Mouse (Mus musculus) left cerebral cortex, postnatal 25 days (tissue): ENCODE data around the gene Plekhs1. TPM values are rescaled to one million over a fixed set of nuclear protein-coding genes. Genes with fewer than 3 reads are reported as not detected.
"Not testable (repeated sequence)": the region's sequence is repeated elsewhere in the genome, so short reads cannot be mapped to it uniquely, and the experiment has no call there.

Experiments
- DNase-seq, 2 experiments: peaks; one replicate each; pipeline ENCODE4 v3.0.0; 2022; ENCODE audit warnings: low spot score in 2 of 2, mixed read lengths in 1 of 2
- intact Hi-C: fragments of 180-260 bp; cut with DNase I; formaldehyde crosslinking; loops from one replicate; pipeline ENCODE4 v1.15.1; 2025
- total RNA-seq, 2 experiments: library from RNA; stranded (reverse); gene quantifications; 2 replicates each; pipeline ENCODE4 v1.2.3; 2021

Plekhs1 gene
- total RNA-seq, 2 experiments from 2014 or later, result 0.96 to 1.1 TPM

- DNase-seq, intact Hi-C loops: not testable (repeated sequence)
Observed at GRCm38 (mm10) chr19:56494157-56494556, 32.7 kb downstream of the Plekhs1 start.

DNA sequence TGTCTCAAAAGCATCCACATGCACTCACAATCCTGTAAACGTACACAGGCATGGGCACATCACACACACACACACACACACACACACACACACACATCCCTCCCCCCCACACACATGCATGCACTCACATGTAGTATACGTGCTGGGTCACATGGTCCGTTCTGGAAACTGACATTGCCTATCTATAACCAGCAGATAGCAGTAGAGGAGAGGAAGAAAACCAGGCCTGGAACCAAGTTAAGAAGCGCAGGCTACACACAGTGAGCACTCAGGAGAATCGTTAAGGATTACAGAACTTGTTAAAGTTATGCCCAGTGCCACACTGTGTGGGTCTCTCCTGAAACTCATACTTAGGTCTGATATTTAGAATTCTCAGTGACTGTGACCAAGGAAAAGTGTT lies 41.6 kb downstream of the Plekhs1 start:
- intact Hi-C loops, DNase-seq: not testable (repeated sequence)

- DNase-seq, intact Hi-C loops: not testable (repeated sequence)
Observed at GRCm38 (mm10) chr19:56503525-56503924, 42.1 kb downstream of the Plekhs1 start.

- intact Hi-C loops, DNase-seq: not testable (repeated sequence)
Observed at GRCm38 (mm10) chr19:56511207-56511606, 49.8 kb downstream of the Plekhs1 start.

- DNase-seq, intact Hi-C loops: not testable (repeated sequence)
Observed at GRCm38 (mm10) chr19:56513527-56513926, 52.1 kb downstream of the Plekhs1 start.

DNA sequence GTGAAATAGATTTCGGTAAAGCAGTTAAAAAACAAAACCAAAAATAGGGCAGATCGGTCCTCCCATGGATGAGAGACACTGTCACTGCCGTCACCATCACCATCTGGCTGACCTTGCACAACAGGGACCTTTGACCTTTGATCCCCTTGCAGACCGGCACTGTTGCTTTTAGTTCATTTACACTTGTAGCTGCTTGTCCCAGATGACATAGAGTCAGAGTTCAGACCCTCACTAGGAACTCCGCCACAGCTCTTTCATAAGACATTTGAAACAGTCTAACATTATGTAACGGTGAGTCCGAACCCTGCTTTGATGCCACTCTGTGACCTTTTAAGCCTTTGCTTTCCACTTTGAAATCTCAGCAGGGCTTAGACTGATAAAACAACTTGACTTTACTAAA lies 58.0 kb downstream of the Plekhs1 start:
- intact Hi-C loops, DNase-seq: not testable (repeated sequence)

- DNase-seq, intact Hi-C loops: not testable (repeated sequence)
Observed at GRCm38 (mm10) chr19:56530529-56530928, 69.1 kb downstream of the Plekhs1 start.

DNA sequence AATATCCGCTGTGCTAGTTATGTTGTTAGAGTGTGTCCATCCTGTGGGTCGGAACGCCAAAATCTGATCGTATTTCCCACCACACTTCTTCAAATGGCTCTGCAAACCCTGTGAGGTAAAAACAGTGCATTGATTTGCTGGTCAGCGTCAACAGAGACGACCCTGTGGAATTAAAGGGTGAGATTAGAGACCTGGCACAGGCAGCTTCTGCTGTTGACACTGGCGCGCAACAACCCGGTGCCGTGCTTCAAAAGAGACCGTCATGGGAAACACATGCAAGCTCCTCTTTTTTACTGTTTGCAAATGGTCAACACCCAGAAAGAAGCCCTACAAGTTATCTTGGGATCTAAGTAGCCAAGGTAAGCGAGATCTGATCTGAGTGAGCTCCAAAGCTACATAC lies 69.8 kb downstream of the Plekhs1 start:
- no peak for DNase-seq
- intact Hi-C loops, result no loop called here

- DNase-seq, result no peak
Observed at GRCm38 (mm10) chr19:56533291-56534071, 72.0 kb downstream of the Plekhs1 start.

DNA sequence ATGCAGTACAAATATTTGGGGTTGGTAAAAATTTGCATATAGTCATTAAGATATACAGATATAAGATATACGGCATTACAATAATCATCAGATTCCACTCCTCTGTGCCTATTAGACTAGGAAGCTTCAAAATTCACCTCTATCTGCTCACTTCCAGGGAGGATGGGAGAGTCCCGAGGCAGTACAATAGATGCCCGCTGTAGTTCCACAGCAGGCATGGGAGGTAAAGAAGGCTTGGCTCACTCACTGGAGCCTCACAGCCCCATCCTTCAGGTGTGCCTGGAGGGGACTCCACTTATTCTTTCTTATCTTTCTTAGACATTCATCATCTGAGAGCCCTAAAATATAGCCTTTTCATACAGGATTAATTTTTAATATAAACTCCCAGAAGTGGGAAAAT lies 72.9 kb downstream of the Plekhs1 start:
- no peak for DNase-seq
- intact Hi-C loops, result no loop called here

More at GRCm38 (mm10) chr19:56533291-56534071, 72.0 kb downstream of the Plekhs1 start:
- intact Hi-C loops, result no loop called here

DNA sequence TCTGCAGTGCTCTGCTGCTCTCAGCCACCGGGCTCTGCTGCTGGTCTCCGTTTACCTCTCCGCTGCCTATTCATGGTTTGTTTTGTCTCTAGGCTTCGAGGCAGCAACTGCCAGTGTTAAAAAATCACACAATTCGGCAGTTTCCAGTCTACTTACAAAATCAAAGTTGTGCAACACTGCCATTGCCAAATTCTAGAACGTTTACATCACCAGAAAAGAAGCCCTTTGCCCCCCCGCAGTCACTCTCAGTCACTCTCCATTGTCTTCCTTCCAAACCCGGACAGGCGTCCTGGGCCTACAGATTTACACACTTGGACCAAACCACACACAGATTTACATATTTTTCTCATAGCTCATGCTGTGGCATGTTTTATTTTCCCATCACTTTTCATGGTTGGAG lies 73.6 kb downstream of the Plekhs1 start:
- intact Hi-C loops, result no loop called here
- DNase-seq, result no peak

DNA sequence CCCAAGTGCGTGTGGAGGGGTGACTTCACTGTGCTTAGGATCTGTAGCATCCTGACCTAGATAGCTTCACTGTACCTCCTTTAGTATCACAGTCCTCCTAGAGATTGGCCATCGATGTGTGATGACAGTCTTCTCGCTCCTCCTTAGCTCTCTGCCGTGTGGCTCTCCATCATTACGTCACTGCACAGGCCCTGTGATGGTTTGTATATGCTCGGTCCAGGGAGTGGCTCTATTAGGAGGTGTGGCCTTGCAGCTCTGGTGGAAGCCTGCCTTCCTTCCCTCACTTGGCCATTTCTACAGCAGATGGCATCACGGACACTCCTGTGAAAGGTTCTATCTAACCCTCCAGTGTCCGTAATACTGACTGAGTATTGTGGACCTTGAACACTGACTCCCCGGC lies 74.3 kb downstream of the Plekhs1 start:
- intact Hi-C loops, result no loop called here
- DNase-seq, result no peak

Other genes with a start within 250 kb of the Plekhs1 start
- not detected for gene Habp2, start 174.5 kb upstream of the Plekhs1 start, total RNA-seq
- gene Nrap, start 71.6 kb upstream of the Plekhs1 start, total RNA-seq, result under 1 TPM; 0.64 to 0.69 TPM
- 1 to 10 TPM; 3.5 to 3.8 TPM for gene Casp7, start 64.5 kb upstream of the Plekhs1 start, total RNA-seq
- gene Dclre1a, start 86.6 kb downstream of the Plekhs1 start, total RNA-seq, result 10 to 100 TPM in 1 of 2 experiments, 1 to 10 TPM in 1; 9.3 to 11.0 TPM
- 10 to 100 TPM; 11.2 to 12.1 TPM for gene Nhlrc2, start 86.6 kb downstream of the Plekhs1 start, total RNA-seq